Mouse (Mus musculus): ENCODE measurements around the gene Hoxd12.

DNA sequence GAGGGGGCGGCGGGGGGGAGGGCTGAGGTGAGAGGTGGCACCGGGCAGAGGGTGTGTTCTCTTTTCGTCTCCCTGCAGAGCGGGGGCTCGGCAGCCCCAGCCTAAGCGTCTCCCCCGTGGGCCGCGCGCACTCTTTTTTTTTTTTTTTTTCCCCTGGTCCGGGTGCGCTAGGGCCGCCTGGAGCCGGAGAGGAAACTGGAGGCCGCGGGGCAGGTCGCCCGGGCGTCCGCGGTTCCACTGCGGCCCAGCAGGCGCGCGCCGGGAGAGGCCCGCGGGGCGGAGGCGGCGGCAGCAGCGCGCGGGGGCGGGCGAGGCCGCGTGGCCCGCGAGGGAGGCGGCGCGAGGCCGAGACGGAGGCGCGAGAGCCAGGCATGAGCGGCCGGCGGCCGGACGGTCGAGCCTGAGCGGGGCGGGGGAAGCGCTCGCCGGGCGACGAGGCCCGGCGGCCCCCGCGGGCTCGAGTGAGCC lies 30.2 kb downstream of the Hoxd12 start:
- TF ChIP-seq CTCF (IDR thresholded peaks at IDR 0.05; ENCODE audit: low read depth, low read length) (no peak), GATA1 (IDR thresholded peaks at IDR 0.05; ENCODE audit: borderline replicate concordance, low read length) (no peak), TAL1 (conservative IDR thresholded peaks at IDR 0.05; ENCODE audit: low read depth, low read length) (no peak), POLR2AphosphoS5 (IDR thresholded peaks at IDR 0.05; ENCODE audit: insufficient replicate concordance, low read depth, low read length) (no peak), GATA2 (IDR thresholded peaks at IDR 0.05; ENCODE audit: borderline replicate concordance, low read depth, low read length) (no peak)
